Mouse (Mus musculus): Measurements from ENCODE around the gene Neb.
"Not testable (repeated sequence)": the region's sequence is repeated elsewhere in the genome, so short reads cannot be mapped to it uniquely, and the experiment has no call there.

Gene Neb

DNA sequence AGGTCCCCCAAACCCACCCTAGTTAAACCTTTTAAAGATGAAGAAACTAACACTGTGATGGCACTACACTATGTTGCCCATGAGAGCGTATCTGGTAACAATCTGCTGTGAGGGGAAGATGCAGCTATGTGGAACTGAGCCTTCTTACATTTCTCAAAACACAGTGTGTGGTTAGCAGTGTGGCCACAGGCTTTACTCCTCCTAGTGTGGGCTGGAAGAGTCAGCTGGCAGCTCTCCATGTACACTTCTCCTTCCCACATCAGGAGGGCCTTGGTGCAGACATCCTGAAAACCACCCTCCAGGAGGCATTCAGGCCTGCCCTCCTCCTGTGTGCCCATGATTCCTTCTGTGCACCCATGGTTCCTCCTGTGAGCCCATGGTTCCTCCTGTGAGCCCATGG lies 198.6 kb downstream of the Neb start:
- DNase-seq (ENCODE audit: low spot score in 2 of 2) = no peak

DNA sequence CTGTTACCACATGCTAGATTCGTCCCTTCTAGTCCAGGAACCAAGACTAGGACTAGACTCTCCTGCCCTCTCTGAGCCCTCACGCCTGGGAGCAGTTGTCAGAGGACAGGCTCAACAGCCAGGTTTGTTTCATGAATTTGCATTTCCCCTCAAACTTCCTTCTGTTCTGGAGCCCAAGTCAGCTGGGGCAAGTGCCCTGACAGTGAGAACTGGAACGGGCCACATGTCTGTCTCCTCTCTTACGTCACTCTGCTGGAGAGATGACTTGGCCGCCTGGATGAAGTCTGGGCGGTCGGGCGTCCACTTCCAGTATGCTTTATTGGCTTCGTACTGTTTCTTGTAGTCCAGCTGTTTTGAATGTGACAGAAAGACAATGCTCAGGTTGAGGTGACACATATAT lies 200.5 kb downstream of the Neb start:
- no peak for DNase-seq (ENCODE audit: low spot score in 2 of 2)

- DNase-seq (ENCODE audit: low spot score in 2 of 2) = no peak
Measured at GRCm38 (mm10) chr2:52177184-52177583, 201.1 kb downstream of the Neb start.

DNA sequence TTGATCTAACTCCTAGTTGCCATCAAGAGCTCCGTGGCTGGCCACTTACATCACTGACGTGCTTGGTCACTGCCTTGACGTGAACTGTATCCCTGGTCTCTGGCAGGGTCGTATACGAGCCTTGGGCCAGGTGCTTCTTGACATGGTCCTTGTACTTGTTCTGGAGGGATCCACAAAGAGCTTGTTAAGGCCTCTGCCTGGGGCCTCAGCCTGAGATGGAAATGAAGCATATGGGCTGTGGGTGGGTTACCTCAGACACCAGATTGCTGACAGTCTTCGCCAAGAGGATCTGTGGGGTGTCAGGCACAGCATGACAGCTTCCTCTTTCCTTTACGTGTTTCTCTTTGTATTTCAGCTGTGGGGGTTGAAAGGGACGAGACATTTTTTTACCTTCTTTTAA lies 201.7 kb downstream of the Neb start:
- DNase-seq (ENCODE audit: low spot score in 2 of 2) = peak; percentile 55 to 86

GRCm38 (mm10) chr2:52174951-52175350 lies 203.3 kb downstream of the Neb start:
- no peak for DNase-seq (ENCODE audit: low spot score in 2 of 2)

GRCm38 (mm10) chr2:52169243-52170005 lies 208.8 kb downstream of the Neb start:
- DNase-seq (ENCODE audit: low spot score in 2 of 2) = no peak

DNA sequence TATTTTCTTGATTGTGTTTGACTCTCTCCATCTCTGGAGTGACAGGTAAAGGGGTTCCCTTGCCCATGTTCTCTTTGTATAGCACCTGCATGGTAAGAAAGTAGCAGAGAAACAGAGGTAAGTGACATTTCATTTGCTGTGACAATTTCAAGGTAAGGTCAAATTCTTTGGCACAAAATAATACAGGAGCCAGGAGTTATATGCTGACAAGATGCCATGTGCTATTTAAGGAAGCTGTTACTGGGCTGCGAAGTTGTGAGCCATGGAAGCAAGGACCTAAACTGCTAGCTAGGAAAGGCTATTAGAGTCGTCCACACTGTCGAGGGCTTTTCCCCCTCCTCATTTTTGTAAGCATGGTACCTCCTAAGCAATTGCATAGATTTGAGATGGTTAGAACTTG lies 225.2 kb downstream of the Neb start:
- DNase-seq (ENCODE audit: low spot score in 2 of 2) = no peak

GRCm38 (mm10) chr2:52133351-52133750 lies 244.9 kb downstream of the Neb start:
- DNase-seq (ENCODE audit: low spot score in 2 of 2) = no peak

- not testable (repeated sequence) for DNase-seq (ENCODE audit: low spot score in 2 of 2)
Measured at GRCm38 (mm10) chr2:52131370-52131769, 246.9 kb downstream of the Neb start.

DNA sequence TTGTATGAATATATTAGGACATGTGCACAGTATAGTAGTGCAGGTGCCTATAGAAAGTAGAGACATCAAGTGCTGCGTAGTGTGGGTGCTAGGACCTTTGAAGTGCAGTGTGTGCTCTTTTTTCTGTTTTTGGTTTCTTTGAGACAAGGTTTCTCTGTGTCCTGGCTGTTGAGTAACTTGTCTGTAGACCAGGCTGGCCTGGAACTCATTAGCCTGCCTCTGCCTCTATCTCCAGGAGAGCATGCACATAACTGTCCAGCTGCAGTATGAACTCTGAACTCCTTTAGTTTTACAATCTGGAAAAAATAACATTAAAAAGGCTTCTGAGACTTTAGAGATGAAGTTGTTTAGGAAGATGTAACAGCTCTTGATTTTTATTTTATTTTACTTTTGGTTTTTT lies 264.2 kb downstream of the Neb start:
- DNase-seq (ENCODE audit: low spot score in 2 of 2) = no peak
